Mouse (Mus musculus): ENCODE measurements around the gene Emb. TPM values are rescaled to one million over a fixed set of nuclear protein-coding genes. Genes with fewer than 3 reads are reported as not detected.

The Emb gene
- total and polyA plus RNA-seq, 3 experiments, result 0.60 to 2.1 (median 1.2) TPM

DNA sequence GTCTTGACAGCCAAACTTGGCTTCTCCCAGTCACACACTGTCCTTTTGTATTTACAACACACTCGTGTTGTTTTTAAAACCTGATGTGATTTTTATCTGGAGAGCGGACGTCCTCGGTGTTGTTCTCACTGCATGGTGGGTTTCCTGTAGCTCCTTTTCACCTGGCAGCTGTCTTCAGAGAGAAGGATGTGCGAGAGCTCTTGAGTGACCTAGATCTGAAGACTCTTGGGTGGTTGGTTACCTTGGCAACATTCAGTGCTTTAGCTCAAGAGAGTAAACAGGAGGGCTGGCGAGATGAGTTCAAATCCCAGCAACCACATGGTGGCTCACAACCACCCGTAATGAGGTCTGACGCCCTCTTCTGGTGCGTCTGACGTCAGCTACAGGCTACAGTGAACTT is 7.8 kb downstream of the Emb start:
- no peak overlapping the region for H3K4me3 ChIP-seq (replicated peaks in 1 of 3; ENCODE audit: low read depth in 2 of 3, low read length in 2 of 3, poor library complexity in 1 of 3)
- H3K79me2 ChIP-seq (replicated peaks; ENCODE audit: control insufficient read depth, extremely low read depth, insufficient read depth, poor library complexity, severe bottlenecking), result no peaks in the 10 kb centered on the region
- peaks cover 63% of the 10 kb centered on the region for H3K9me3 ChIP-seq (replicated peaks; ENCODE audit: low read length)
- dilution Hi-C loops (cut with MboI; ENCODE audit: extremely low pct_ligation_motif_present, extremely low pct_unique_long_range_greater_than_20kb, low sequenced_read_pairs), result no loop called here
- H3K4me2 ChIP-seq (ENCODE audit: insufficient read depth, low read depth, poor library complexity, severe bottlenecking), result no peak overlapping the region
- no peaks in the 10 kb centered on the region for H3K27me3 ChIP-seq (replicated peaks)
- no peak overlapping the region for H3K9ac ChIP-seq (ENCODE audit: insufficient read depth, low read depth)
- no peak for DNase-seq (ENCODE audit: extremely low read depth)
- no peaks in the 10 kb centered on the region for H3K4me1 ChIP-seq (ENCODE audit: control insufficient read depth in 1 of 2, insufficient read depth in 2 of 2)
- in situ Hi-C loops (cut with MboI; ENCODE audit: low pct_ligation_motif_present, low pct_unique_long_range_greater_than_20kb, low sequenced_read_pairs), result no loop called here
- H3K27ac ChIP-seq (ENCODE audit: insufficient read depth, low read depth), result no peak overlapping the region
- no peaks in the 10 kb centered on the region for H3K36me3 ChIP-seq (replicated peaks in 1 of 2; ENCODE audit: control insufficient read depth in 1 of 2, insufficient read depth in 1 of 2, low read length in 1 of 2)
- TF ChIP-seq GABPA (IDR thresholded peaks at IDR 0.05; ENCODE audit: insufficient replicate concordance, low read depth, low read length), result no peak
- no peak for TF ChIP-seq POLR2AphosphoS2 (IDR thresholded peaks at IDR 0.05; ENCODE audit: low read depth, low read length)
- TF ChIP-seq HCFC1 (IDR thresholded peaks at IDR 0.05; ENCODE audit: low read depth, low read length), result no peak
- TF ChIP-seq MAFK (IDR thresholded peaks at IDR 0.05; ENCODE audit: insufficient replicate concordance, low read length), result no peak
- no peak for TF ChIP-seq ELF1 (IDR thresholded peaks at IDR 0.05; ENCODE audit: low read depth, low read length)
- no peak for TF ChIP-seq POLR2A (IDR thresholded peaks at IDR 0.05; ENCODE audit: low read depth, low read length)
- no peak for TF ChIP-seq JUN (IDR thresholded peaks at IDR 0.05; ENCODE audit: insufficient read depth, low read depth, low read length)
- TF ChIP-seq CTCF (conservative IDR thresholded peaks at IDR 0.05 in 1 of 2, IDR thresholded peaks at IDR 0.05 in 1 of 2; ENCODE audit: low read depth in 2 of 2, low read length in 2 of 2), result no peak
- TF ChIP-seq USF2 (conservative IDR thresholded peaks at IDR 0.05; ENCODE audit: low read depth, low read length), result no peak
- no peak for TF ChIP-seq BHLHE40 (IDR thresholded peaks at IDR 0.05; ENCODE audit: low read depth, low read length)
- no peak for TF ChIP-seq MAX (IDR thresholded peaks at IDR 0.05; ENCODE audit: low read length)
- TF ChIP-seq NRF1 (IDR thresholded peaks at IDR 0.05; ENCODE audit: low read depth, low read length), result no peak
- TF ChIP-seq JUND (conservative IDR thresholded peaks at IDR 0.05; ENCODE audit: low read depth, low read length), result no peak

DNA sequence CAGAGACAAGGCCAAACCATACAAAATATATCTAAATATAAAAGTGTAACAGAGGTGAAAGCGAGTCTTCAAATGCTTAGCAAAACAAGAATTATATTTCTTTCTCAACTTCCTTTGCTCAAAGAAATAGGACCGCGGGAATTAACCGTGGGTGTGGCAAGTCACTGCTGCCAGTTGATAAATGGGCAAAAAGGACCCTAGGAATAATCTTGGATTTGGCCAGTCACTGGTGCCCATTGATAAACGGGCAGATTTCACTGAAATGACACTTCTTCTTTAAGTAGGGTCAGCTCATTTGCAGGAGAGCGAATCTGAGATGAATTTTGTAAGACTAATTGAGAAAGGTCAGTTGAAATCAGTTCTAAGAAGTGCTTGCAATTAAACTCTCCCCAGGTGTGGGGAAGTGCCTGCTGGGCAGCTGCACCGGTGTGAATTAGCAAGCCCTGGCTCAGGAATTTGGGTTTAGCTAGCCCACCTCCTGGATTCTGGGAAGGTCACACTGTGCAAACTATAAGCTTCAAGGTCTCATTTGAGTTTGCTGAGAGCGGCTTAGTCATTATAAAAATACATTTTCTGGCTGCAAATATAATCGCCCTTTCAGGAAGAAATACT is 8.5 kb downstream of the Emb start:
- in situ Hi-C loops (cut with MboI; ENCODE audit: low pct_ligation_motif_present, low pct_unique_long_range_greater_than_20kb, low sequenced_read_pairs) (no loop called here), dilution Hi-C loops (cut with MboI; ENCODE audit: extremely low pct_ligation_motif_present, extremely low pct_unique_long_range_greater_than_20kb, low sequenced_read_pairs) (no loop called here)
- Histone ChIP-seq H3K27me3 (replicated peaks) (no peaks in the 10 kb centered on the region), H3K36me3 (replicated peaks in 1 of 2; ENCODE audit: control insufficient read depth in 1 of 2, insufficient read depth in 1 of 2, low read length in 1 of 2) (no peaks in the 10 kb centered on the region), H3K27ac (ENCODE audit: insufficient read depth, low read depth) (no peak overlapping the region), H3K9me3 (replicated peaks; ENCODE audit: low read length) (peaks cover 59% of the 10 kb centered on the region), H3K79me2 (replicated peaks; ENCODE audit: control insufficient read depth, extremely low read depth, insufficient read depth, poor library complexity, severe bottlenecking) (no peaks in the 10 kb centered on the region), H3K4me2 (ENCODE audit: insufficient read depth, low read depth, poor library complexity, severe bottlenecking) (no peak overlapping the region), H3K4me3 (replicated peaks in 1 of 3; ENCODE audit: low read depth in 2 of 3, low read length in 2 of 3, poor library complexity in 1 of 3) (no peak overlapping the region), H3K9ac (ENCODE audit: insufficient read depth, low read depth) (no peak overlapping the region), H3K4me1 (ENCODE audit: control insufficient read depth in 1 of 2, insufficient read depth in 2 of 2) (no peaks in the 10 kb centered on the region)
- no peak for DNase-seq (ENCODE audit: extremely low read depth)
- no peak for TF ChIP-seq EP300 (IDR thresholded peaks at IDR 0.05; ENCODE audit: low read length)
- TF ChIP-seq MXI1 (IDR thresholded peaks at IDR 0.05; ENCODE audit: low read depth, low read length), result no peak
- no peak for TF ChIP-seq ELF1 (IDR thresholded peaks at IDR 0.05; ENCODE audit: low read depth, low read length)
- no peak for TF ChIP-seq TBP (conservative IDR thresholded peaks at IDR 0.05; ENCODE audit: low read depth, low read length)
- no peak for TF ChIP-seq TCF12 (IDR thresholded peaks at IDR 0.05; ENCODE audit: low read depth, low read length)
- TF ChIP-seq SMC3 (IDR thresholded peaks at IDR 0.05; ENCODE audit: low read depth, low read length), result no peak
- no peak for TF ChIP-seq USF1 (IDR thresholded peaks at IDR 0.05; ENCODE audit: low read depth, low read length)
- no peak for TF ChIP-seq KAT2A (IDR thresholded peaks at IDR 0.05; ENCODE audit: insufficient replicate concordance, low read length)
- TF ChIP-seq SIN3A (IDR thresholded peaks at IDR 0.05; ENCODE audit: low read length), result no peak
- no peak for TF ChIP-seq USF2 (conservative IDR thresholded peaks at IDR 0.05; ENCODE audit: low read depth, low read length)
- no peak for TF ChIP-seq ZNF384 (IDR thresholded peaks at IDR 0.05; ENCODE audit: low read depth, low read length)

Data from CH12.LX (cell line).